Mouse (Mus musculus) stomach, postnatal 0 days (tissue): ENCODE measurements around the gene Tldc2.

Experiments used
- CTCF ChIP-seq: IDR thresholded peaks from 2 replicates; pipeline ENCODE4 v1.5.1; 2016; ENCODE audit warnings: antibody characterized with exemption, low read depth, mild to moderate bottlenecking, moderate library complexity
- EP300 ChIP-seq: optimal IDR thresholded peaks from 2 replicates; pipeline ENCODE3; 2016; ENCODE audit warnings: antibody characterized with exemption

DNA sequence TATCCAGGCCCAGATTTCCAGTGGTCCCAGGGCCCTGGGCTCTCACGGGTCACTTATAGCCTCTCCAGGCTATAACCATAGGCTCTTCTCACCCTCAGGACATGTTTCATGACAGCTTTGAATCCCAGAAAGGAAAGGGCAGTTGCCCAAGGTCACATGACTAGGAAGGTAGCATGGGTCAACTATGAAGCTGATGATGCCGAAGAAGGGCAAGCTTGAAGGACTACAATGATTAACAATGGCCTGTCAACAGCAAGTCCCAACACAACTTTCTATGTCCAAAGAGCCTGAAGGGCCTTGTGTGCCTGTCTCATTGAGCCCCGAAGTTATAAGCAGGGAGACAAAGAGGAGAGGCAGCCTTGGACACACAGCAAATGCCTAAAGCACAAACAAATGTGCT, 29.7 kb upstream of the Tldc2 start:
- TF ChIP-seq EP300, result no peak
- no peak for TF ChIP-seq CTCF
